Mouse (Mus musculus): ENCODE results near the gene Sema4d. TPM values are rescaled to one million over a fixed set of nuclear protein-coding genes. Genes with fewer than 3 reads are reported as not detected.

The Sema4d gene
- total and polyA plus RNA-seq, 3 experiments: 6.9 to 20.3 TPM; not detected in 1

- no peak for TF ChIP-seq NRF1 (IDR thresholded peaks at IDR 0.05; ENCODE audit: insufficient read depth, low read depth, low read length, poor library complexity, severe bottlenecking)
- 0 out of 2 replicates have a peak, but pooled peaks have one; percentile 40 for TF ChIP-seq E2F4 (IDR thresholded peaks at IDR 0.05; ENCODE audit: borderline replicate concordance, low read depth, low read length)
- TF ChIP-seq MYB (IDR thresholded peaks at IDR 0.05; ENCODE audit: low read depth, low read length): no peak
- peak; percentile 61 for TF ChIP-seq ZC3H11A (IDR thresholded peaks at IDR 0.05; ENCODE audit: low read depth, low read length)
- TF ChIP-seq ETS1 (IDR thresholded peaks at IDR 0.05; ENCODE audit: low read depth, low read length): peak; percentile 84
- no peak for TF ChIP-seq USF1 (IDR thresholded peaks at IDR 0.05; ENCODE audit: low read depth, low read length)
- no peak for TF ChIP-seq MAX (IDR thresholded peaks at IDR 0.05; ENCODE audit: low read length)
- no peak for TF ChIP-seq POLR2AphosphoS2 (IDR thresholded peaks at IDR 0.05; ENCODE audit: low read length)
- peak; percentile 76; the same call in 1 of the 2 replicates for TF ChIP-seq JUND (IDR thresholded peaks at IDR 0.05; ENCODE audit: low read depth, low read length)
- TF ChIP-seq HCFC1 (IDR thresholded peaks at IDR 0.05; ENCODE audit: low read depth, low read length): no peak
- TF ChIP-seq SIN3A (IDR thresholded peaks at IDR 0.05; ENCODE audit: low read length): peak; percentile 45; the same call in 1 of the 2 replicates
- no peak for TF ChIP-seq MAZ (IDR thresholded peaks at IDR 0.05; ENCODE audit: low read depth, low read length)
- TF ChIP-seq RAD21 (IDR thresholded peaks at IDR 0.05; ENCODE audit: low read depth, low read length): peak; percentile 60
- TF ChIP-seq EP300 (IDR thresholded peaks at IDR 0.05; ENCODE audit: low read depth in 1 of 2, low read length in 2 of 2): peak in 1 of 2 experiments; percentile 52; a peak in 3 of 4 replicates
- 0 out of 2 replicates have a peak, but pooled peaks have one; percentile 15 for TF ChIP-seq ELF1 (IDR thresholded peaks at IDR 0.05; ENCODE audit: low read depth, low read length)
- no peak for TF ChIP-seq MEF2A (IDR thresholded peaks at IDR 0.05; ENCODE audit: extremely low read depth, insufficient replicate concordance, low read depth, low read length, poor library complexity, severe bottlenecking)
- no peak for TF ChIP-seq TAL1 (IDR thresholded peaks at IDR 0.05; ENCODE audit: low read length)
- peak; percentile 61 for TF ChIP-seq SMC3 (IDR thresholded peaks at IDR 0.05; ENCODE audit: low read depth, low read length)
- no peak; the same call in 1 of the 2 replicates for TF ChIP-seq GATA1 (IDR thresholded peaks at IDR 0.05; ENCODE audit: low read depth, low read length)
- no peak for TF ChIP-seq NELFE (IDR thresholded peaks at IDR 0.05; ENCODE audit: low read depth, low read length)
- 0 out of 2 replicates have a peak, but pooled peaks have one; percentile 5 for TF ChIP-seq RCOR1 (IDR thresholded peaks at IDR 0.05; ENCODE audit: low read depth, low read length)
- TF ChIP-seq ZNF384 (IDR thresholded peaks at IDR 0.05; ENCODE audit: low read depth, low read length): no peak
- no peak for TF ChIP-seq MYC (IDR thresholded peaks at IDR 0.05; ENCODE audit: low read depth, low read length)
- no peak for TF ChIP-seq POLR2AphosphoS5 (IDR thresholded peaks at IDR 0.05; ENCODE audit: borderline replicate concordance, low read depth, low read length)
- TF ChIP-seq CTCF (IDR thresholded peaks at IDR 0.05 in 2 of 3, conservative IDR thresholded peaks at IDR 0.05 in 1 of 3; ENCODE audit: control insufficient read depth in 1 of 3, insufficient read depth in 1 of 3, low read depth in 2 of 3, low read length in 3 of 3, poor library complexity in 1 of 3, severe bottlenecking in 1 of 3): peak; percentile 49 to 70 (median 61)
- H3K27ac ChIP-seq (ENCODE audit: control insufficient read depth, low read depth, low read length): peak overlapping the region; percentile 56
These were observed 22.4 kb upstream of the Sema4d start for GRCm38 (mm10) chr13:51815865-51816504.

More at GRCm38 (mm10) chr13:51815865-51816504, 22.4 kb upstream of the Sema4d start:
- no peaks in the 10 kb centered on the region for H3K9me3 ChIP-seq (replicated peaks; ENCODE audit: insufficient read depth, low read length)
- peak; percentile 82 for DNase-seq (ENCODE audit: low read depth, low spot score)
- H3K9ac ChIP-seq (ENCODE audit: control insufficient read depth, low read depth, low read length, poor library complexity, severe bottlenecking): peak overlapping the region; percentile 6; the same call in 1 of the 2 replicates
- no peaks in the 10 kb centered on the region for H3K79me2 ChIP-seq (ENCODE audit: control insufficient read depth, insufficient read depth, low read length, poor library complexity)
- H3K27me3 ChIP-seq (ENCODE audit: control insufficient read depth in 1 of 2, insufficient read depth in 2 of 2, low read length in 2 of 2): no peaks in the 10 kb centered on the region
- H3K36me3 ChIP-seq (ENCODE audit: control insufficient read depth in 1 of 2, insufficient read depth in 2 of 2, low read length in 2 of 2): peaks cover 0 to 18% of the 10 kb centered on the region in 2 experiments; a peak in 2 of 4 replicates
- H3K4me3 ChIP-seq (ENCODE audit: control insufficient read depth in 1 of 2, insufficient read depth in 1 of 2, low read depth in 2 of 2, low read length in 2 of 2): peak overlapping the region in 1 of 2 experiments; percentile 31; a peak in 1 of 4 replicates
- peaks cover 0 to 20% of the 10 kb centered on the region in 2 experiments; a peak in 2 of 4 replicates for H3K4me1 ChIP-seq (ENCODE audit: control insufficient read depth in 1 of 2, insufficient read depth in 2 of 2, low read length in 2 of 2)
